Mouse (Mus musculus): ENCODE measurements at regions not wholly inside any gene's neighbourhood (a gene's known extent, or its start where the extent isn't known, plus 50 kb on each side); places are given as distances from the start of the nearest gene placed in this dataset.

- DNase-seq (ENCODE audit: low spot score in 2 of 2) = no peak
- intact Hi-C loops (cut with DNase I) = no loop called here
Observed at GRCm38 (mm10) chr14:31940900-31941299, 87.9 kb upstream of the Galnt15 start.

GRCm38 (mm10) chr14:31942266-31942960 lies 86.4 kb upstream of the Galnt15 start:
- peak; percentile 24 to 30 for DNase-seq (ENCODE audit: low spot score in 2 of 2)
- intact Hi-C loops (cut with DNase I) = loop anchor here (2.0 kb wide), 1 partner anchor 148 kb away; no protein-coding TSS in a partner anchor

GRCm38 (mm10) chr14:31944682-31945081 lies 84.1 kb upstream of the Galnt15 start:
- no peak for DNase-seq (ENCODE audit: low spot score in 2 of 2)
- intact Hi-C loops (cut with DNase I) = no loop called here

GRCm38 (mm10) chr14:31945125-31945524 lies 83.7 kb upstream of the Galnt15 start:
- intact Hi-C loops (cut with DNase I) = no loop called here
- DNase-seq (ENCODE audit: low spot score in 2 of 2) = no peak

GRCm38 (mm10) chr14:31946032-31946431 lies 82.8 kb upstream of the Galnt15 start:
- DNase-seq (ENCODE audit: low spot score in 2 of 2) = no peak
- intact Hi-C loops (cut with DNase I) = no loop called here

- intact Hi-C loops (cut with DNase I) = no loop called here
- DNase-seq (ENCODE audit: low spot score in 2 of 2) = no peak
Observed at GRCm38 (mm10) chr14:31947246-31947645, 81.5 kb upstream of the Galnt15 start.

GRCm38 (mm10) chr14:31951894-31952293 lies 76.9 kb upstream of the Galnt15 start:
- DNase-seq (ENCODE audit: low spot score in 2 of 2) = no peak
- intact Hi-C loops (cut with DNase I) = loop anchor here (5.0 kb wide), 1 partner anchor 120 kb away; the partner anchor contains the start of gene Ankrd28

- intact Hi-C loops (cut with DNase I) = loop anchor here (2.0 to 5.0 kb wide), 2 partner anchors 121 to 123 kb away; partner anchors contain the start of gene Ankrd28
- DNase-seq (ENCODE audit: low spot score in 2 of 2) = peak; percentile 41 to 75
Observed at GRCm38 (mm10) chr14:31953783-31954182, 75.0 kb upstream of the Galnt15 start.

- intact Hi-C loops (cut with DNase I) = loop anchor here (1.0 to 5.0 kb wide), 3 partner anchors 77 to 123 kb away; partner anchors contain the start of gene Ankrd28
- peak; percentile 87 to 93 for DNase-seq (ENCODE audit: low spot score in 2 of 2)
Observed at GRCm38 (mm10) chr14:31954945-31955344, 73.8 kb upstream of the Galnt15 start.

GRCm38 (mm10) chr14:31957211-31957638 lies 71.6 kb upstream of the Galnt15 start:
- DNase-seq (ENCODE audit: low spot score in 2 of 2) = no peak
- intact Hi-C loops (cut with DNase I) = no loop called here

GRCm38 (mm10) chr14:31960201-31960854 lies 68.5 kb upstream of the Galnt15 start:
- no peak for DNase-seq (ENCODE audit: low spot score in 2 of 2)
- intact Hi-C loops (cut with DNase I) = no loop called here

GRCm38 (mm10) chr14:31961442-31961841 lies 67.3 kb upstream of the Galnt15 start:
- intact Hi-C loops (cut with DNase I) = no loop called here
- DNase-seq (ENCODE audit: low spot score in 2 of 2) = no peak

GRCm38 (mm10) chr14:31963131-31963911 lies 65.5 kb upstream of the Galnt15 start:
- DNase-seq (ENCODE audit: low spot score in 2 of 2) = no peak
- intact Hi-C loops (cut with DNase I) = no loop called here

GRCm38 (mm10) chr14:31964076-31964475 lies 64.7 kb upstream of the Galnt15 start:
- no peak for DNase-seq (ENCODE audit: low spot score in 2 of 2)
- intact Hi-C loops (cut with DNase I) = no loop called here

- intact Hi-C loops (cut with DNase I) = no loop called here
- DNase-seq (ENCODE audit: low spot score in 2 of 2) = no peak
Observed at GRCm38 (mm10) chr14:31964831-31965230, 64.0 kb upstream of the Galnt15 start.

- DNase-seq (ENCODE audit: low spot score in 2 of 2) = no peak
- intact Hi-C loops (cut with DNase I) = no loop called here
Observed at GRCm38 (mm10) chr14:31969531-31969930, 59.3 kb upstream of the Galnt15 start.

- DNase-seq (ENCODE audit: low spot score in 2 of 2) = no peak
- intact Hi-C loops (cut with DNase I) = no loop called here
Observed at GRCm38 (mm10) chr14:31970245-31970830, 58.5 kb upstream of the Galnt15 start.

GRCm38 (mm10) chr14:31970851-31971250 lies 57.9 kb upstream of the Galnt15 start:
- DNase-seq (ENCODE audit: low spot score in 2 of 2) = no peak
- intact Hi-C loops (cut with DNase I) = no loop called here

GRCm38 (mm10) chr14:31973702-31974101 lies 55.1 kb upstream of the Galnt15 start:
- intact Hi-C loops (cut with DNase I) = no loop called here
- no peak for DNase-seq (ENCODE audit: low spot score in 2 of 2)

GRCm38 (mm10) chr14:31978196-31978595 lies 50.6 kb upstream of the Galnt15 start:
- no peak for DNase-seq (ENCODE audit: low spot score in 2 of 2)
- intact Hi-C loops (cut with DNase I) = no loop called here

Measured in left cerebral cortex, postnatal 25 days (tissue).